Mouse (Mus musculus) hindbrain, embryonic 15.5 days (tissue): ENCODE data around the gene Srgap1. TPM values are rescaled to one million over a fixed set of nuclear protein-coding genes. Genes with fewer than 3 reads are reported as not detected.

Experiments
- ATAC-seq: fragments of 200-750 bp; cut with Nextera tagmentation; 2 replicates; pipeline ENCODE4 v1.8.0; 2017; ENCODE audit warnings: low read depth, moderate number of reproducible peaks, moderate TSS enrichment; ENCODE audit not compliant: low FRiP score
- H3K27ac ChIP-seq: fragments of 300-500 bp; sonication (generic); replicated peaks from 2 replicates; pipeline ENCODE4 v1.5.1; 2015; ENCODE audit warnings: mild to moderate bottlenecking, inconsistent platforms
- H3K27me3 ChIP-seq: fragments of 300-500 bp; sonication (generic); 2 replicates; pipeline ENCODE4 v1.6.1; 2015; ENCODE audit warnings: control low read depth, inconsistent platforms
- H3K36me3 ChIP-seq: fragments of 300-500 bp; sonication (generic); 2 replicates; pipeline ENCODE4 v1.6.1; 2015; ENCODE audit warnings: control low read depth, inconsistent platforms
- H3K4me1 ChIP-seq: fragments of 300-500 bp; sonication (generic); replicated peaks from 2 replicates; pipeline ENCODE4 v1.6.1; 2015; ENCODE audit warnings: control low read depth, inconsistent platforms
- H3K4me2 ChIP-seq: fragments of 300-500 bp; sonication (generic); 2 replicates; pipeline ENCODE4 v1.6.1; 2015; ENCODE audit warnings: moderate library complexity, mild to moderate bottlenecking, inconsistent platforms
- H3K4me3 ChIP-seq: fragments of 300-500 bp; sonication (generic); 2 replicates; pipeline ENCODE4 v1.5.1; 2015; ENCODE audit warnings: mild to moderate bottlenecking, inconsistent platforms
- H3K9ac ChIP-seq: fragments of 300-500 bp; sonication (generic); 2 replicates; pipeline ENCODE4 v1.6.1; 2015; ENCODE audit warnings: inconsistent platforms
- H3K9me3 ChIP-seq: fragments of 300-500 bp; sonication (generic); 2 replicates; pipeline ENCODE4 v1.6.1; 2016; ENCODE audit warnings: control low read depth, inconsistent platforms
- WGBS: fragments of 180-500 bp; shearing (Covaris S2); methylation state at CpG from one replicate; pipeline ENCODE4 v1.1.7; 2015; 5-methylcytosine and 5-hydroxymethylcytosine counted together
- polyA plus RNA-seq: library from polyadenylated mRNA; unstranded; fragments of >200 nt; fragmentation: Nextera tagmentation; extraction: Ambion mirVana; gene quantifications from 2 replicates; pipeline ENCODE4 v1.2.1, GENCODE M21; 2015

The Srgap1 gene
- polyA plus RNA-seq, 1 experiment from 2014 or later, result 38.2 TPM

DNA sequence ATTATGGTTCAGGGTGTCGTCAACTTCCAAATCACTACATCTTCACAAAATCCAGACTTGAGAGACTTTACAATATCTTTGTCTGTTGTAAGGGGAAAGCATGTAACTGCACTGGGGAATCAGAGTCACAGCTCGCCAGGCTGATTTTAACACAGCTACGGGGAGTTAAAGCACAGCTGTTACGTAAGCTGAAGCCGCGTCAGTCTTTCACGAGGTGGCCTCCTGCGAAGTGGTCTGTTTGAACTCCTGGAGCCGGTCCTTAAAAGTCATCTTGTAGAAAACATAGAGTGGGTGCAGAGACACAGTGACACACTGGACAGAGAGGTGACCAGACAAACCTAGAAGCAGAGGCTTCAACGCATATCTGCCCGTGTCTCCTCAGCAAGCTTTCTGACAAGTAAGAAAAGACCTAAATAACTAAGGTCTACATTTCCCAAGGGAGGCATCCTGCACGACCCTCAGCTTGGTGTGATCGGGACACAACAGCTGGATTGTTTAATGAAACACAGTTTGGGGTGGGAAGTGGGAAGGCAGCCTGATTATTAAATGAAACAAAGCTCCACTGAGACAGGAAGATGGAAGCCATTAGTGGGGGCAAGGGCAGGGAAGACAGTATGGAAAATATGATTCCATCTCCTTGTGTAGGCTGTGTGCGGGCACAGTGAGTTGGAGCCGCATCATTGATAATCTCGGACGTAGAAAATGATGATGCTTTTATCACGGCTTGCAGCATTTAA, 181.4 kb downstream of the Srgap1 start:
- H3K36me3 ChIP-seq, result peaks cover 19% of the 10 kb centered on the region
- H3K4me2 ChIP-seq, result no peak overlapping the region
- no peak overlapping the region for H3K27ac ChIP-seq
- no peaks in the 10 kb centered on the region for H3K27me3 ChIP-seq
- WGBS, result 54% methylated on average over 18 of the region's 18 CpGs
- no peak for ATAC-seq
- H3K4me1 ChIP-seq, result peaks cover 14% of the 10 kb centered on the region; the same call in 1 of the 2 replicates
- H3K9me3 ChIP-seq, result no peaks in the 10 kb centered on the region
- H3K9ac ChIP-seq, result no peak overlapping the region
- H3K4me3 ChIP-seq, result no peak overlapping the region

DNA sequence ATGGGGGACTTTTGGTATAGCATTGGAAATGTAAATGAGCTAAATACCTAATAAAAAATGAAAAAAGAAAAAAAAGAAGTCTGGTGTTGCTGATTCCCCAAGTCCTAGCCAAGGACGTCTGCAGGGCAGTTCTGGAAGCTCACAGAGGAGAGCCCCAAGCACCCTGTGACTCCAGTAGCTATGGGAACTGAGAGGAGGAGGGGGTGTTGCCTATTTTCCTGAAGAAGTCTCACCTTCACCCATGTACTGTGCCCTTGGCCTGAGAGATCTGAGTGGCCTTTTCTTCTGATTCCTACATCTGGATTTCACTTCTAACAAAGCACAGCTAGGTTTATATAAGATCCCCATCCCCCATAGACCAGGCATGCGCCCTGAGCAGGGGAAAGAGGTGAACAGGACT, 186.2 kb downstream of the Srgap1 start:
- no peak for ATAC-seq

DNA sequence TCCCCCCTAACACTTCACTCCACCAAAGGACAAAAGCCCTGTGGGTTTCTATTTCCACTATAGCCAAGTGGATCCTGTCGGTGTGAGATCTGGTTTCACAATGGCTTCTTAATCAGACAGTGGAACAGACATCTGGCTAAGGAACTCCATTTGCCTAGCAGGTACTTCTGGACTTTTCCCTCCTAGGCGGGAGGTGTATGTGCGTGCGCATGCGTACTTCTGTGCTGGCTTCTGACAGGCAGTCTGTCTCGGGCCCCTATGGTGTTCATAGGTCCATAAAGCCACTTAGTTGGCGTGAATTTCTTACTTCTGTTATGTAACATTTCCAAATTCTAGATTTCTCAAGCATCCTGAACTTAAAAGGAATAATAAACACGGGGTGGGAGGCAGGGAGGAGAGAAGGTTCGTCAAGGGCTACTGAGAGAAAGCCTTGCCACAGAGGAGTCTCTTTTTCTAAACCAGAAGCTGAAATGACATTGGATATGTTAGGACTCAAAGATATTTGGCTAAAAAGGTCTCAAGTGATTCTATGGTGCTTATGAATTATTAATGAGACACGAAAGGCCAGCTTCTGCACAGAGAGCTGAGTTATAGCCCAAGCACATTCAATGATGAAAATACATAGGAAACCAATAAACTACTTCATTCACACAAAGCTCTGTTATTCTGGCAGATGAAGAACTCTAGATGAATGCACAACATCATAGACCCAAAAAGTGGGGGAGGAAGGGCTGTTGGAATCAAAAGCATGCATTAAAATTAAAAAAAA, 187.1 kb downstream of the Srgap1 start:
- ATAC-seq, result no peak
- H3K36me3 ChIP-seq, result no peaks in the 10 kb centered on the region
- no peak overlapping the region for H3K4me3 ChIP-seq
- WGBS, result 58% methylated on average over 10 of the region's 10 CpGs
- H3K27me3 ChIP-seq, result no peaks in the 10 kb centered on the region
- H3K4me2 ChIP-seq, result no peak overlapping the region
- H3K4me1 ChIP-seq, result peaks cover 25% of the 10 kb centered on the region
- H3K9me3 ChIP-seq, result no peaks in the 10 kb centered on the region
- H3K9ac ChIP-seq, result no peak overlapping the region
- H3K27ac ChIP-seq, result peak overlapping the region; percentile 62

More for the DNA sequence above, 186.2 kb downstream of the Srgap1 start:
- 54% methylated on average over 2 of the region's 2 CpGs for WGBS
- Histone ChIP-seq H3K27me3 (no peaks in the 10 kb centered on the region), H3K4me3 (no peak overlapping the region), H3K9me3 (no peaks in the 10 kb centered on the region), H3K4me2 (no peak overlapping the region), H3K4me1 (peaks cover 30% of the 10 kb centered on the region), H3K9ac (no peak overlapping the region), H3K36me3 (no peaks in the 10 kb centered on the region), H3K27ac (no peak overlapping the region)

- Histone ChIP-seq H3K9ac (no peak overlapping the region), H3K4me3 (no peak overlapping the region), H3K9me3 (no peaks in the 10 kb centered on the region), H3K27me3 (no peaks in the 10 kb centered on the region), H3K4me2 (no peak overlapping the region), H3K36me3 (no peaks in the 10 kb centered on the region), H3K27ac (no peak overlapping the region), H3K4me1 (peaks cover 25% of the 10 kb centered on the region)
- no peak for ATAC-seq
- WGBS, result 66% methylated on average over 2 of the region's 2 CpGs
These were observed 188.2 kb downstream of the Srgap1 start for GRCm38 (mm10) chr10:121858911-121859310.

- Histone ChIP-seq H3K36me3 (no peaks in the 10 kb centered on the region), H3K27me3 (no peaks in the 10 kb centered on the region), H3K9me3 (no peaks in the 10 kb centered on the region), H3K9ac (no peak overlapping the region), H3K4me2 (no peak overlapping the region), H3K4me1 (peaks cover 25% of the 10 kb centered on the region), H3K27ac (no peak overlapping the region; the same call in 1 of the 2 replicates), H3K4me3 (no peak overlapping the region)
- WGBS, result 81% methylated on average over 1 of the region's 1 CpGs
- no peak for ATAC-seq
These were observed 189.0 kb downstream of the Srgap1 start for GRCm38 (mm10) chr10:121858086-121858485.

GRCm38 (mm10) chr10:121855863-121856446, 191.2 kb downstream of the Srgap1 start:
- no peak overlapping the region for H3K4me2 ChIP-seq
- WGBS, result 88% methylated on average over 7 of the region's 7 CpGs
- H3K4me1 ChIP-seq, result peaks cover 20% of the 10 kb centered on the region
- no peak overlapping the region for H3K27ac ChIP-seq
- no peak overlapping the region for H3K9ac ChIP-seq
- no peaks in the 10 kb centered on the region for H3K9me3 ChIP-seq
- no peaks in the 10 kb centered on the region; the same call in 1 of the 2 replicates for H3K36me3 ChIP-seq
- no peak overlapping the region for H3K4me3 ChIP-seq
- H3K27me3 ChIP-seq, result no peaks in the 10 kb centered on the region
- no peak for ATAC-seq

DNA sequence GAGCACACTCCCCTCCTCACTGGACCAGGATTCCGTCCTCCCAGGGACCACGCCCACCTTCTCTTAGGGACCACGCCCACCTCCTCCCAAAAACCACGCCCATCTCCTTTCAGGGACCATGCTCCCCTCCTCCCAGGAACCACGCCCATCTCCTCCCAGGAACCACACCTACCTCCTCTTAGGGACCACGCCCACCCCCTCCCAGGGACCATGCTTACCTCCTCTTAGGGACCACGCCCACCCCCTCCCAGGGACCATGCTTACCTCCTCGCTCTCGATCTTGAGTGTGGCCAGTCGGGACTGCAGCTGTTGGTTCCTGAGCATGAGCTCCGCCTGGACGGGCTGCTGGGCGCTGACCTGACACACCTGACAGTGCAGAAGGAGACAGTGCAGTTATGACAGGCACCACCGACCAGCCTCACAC, 193.7 kb downstream of the Srgap1 start:
- Histone ChIP-seq H3K4me2 (no peak overlapping the region), H3K9me3 (no peaks in the 10 kb centered on the region), H3K27ac (no peak overlapping the region), H3K27me3 (no peaks in the 10 kb centered on the region), H3K9ac (no peak overlapping the region), H3K36me3 (peaks cover 6% of the 10 kb centered on the region; the same call in 1 of the 2 replicates), H3K4me1 (0 out of 2 replicates have a peak, but pooled peaks cover 3% of the 10 kb centered on the region), H3K4me3 (no peak overlapping the region)
- ATAC-seq, result no peak
- 38% methylated on average over 14 of the region's 14 CpGs for WGBS

DNA sequence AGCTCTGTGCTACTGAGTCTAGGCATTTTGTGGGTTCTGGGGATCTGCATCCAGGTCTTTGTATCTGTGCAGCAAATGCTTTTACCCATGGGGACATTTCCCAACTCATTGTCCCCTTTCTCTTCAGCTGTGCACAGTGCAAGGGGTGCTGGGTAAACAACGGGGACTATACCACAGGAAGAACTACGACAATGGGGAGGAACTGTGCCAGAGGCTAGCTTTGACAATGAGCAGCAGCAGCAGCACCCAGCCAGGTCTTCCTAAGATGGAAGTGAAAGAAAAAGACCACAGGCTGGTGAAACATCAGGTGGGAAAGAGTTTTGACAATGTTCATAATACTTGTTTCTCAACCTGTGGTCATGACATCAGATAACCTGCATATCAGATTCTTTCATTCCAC, 197.6 kb downstream of the Srgap1 start:
- Histone ChIP-seq H3K4me1 (no peaks in the 10 kb centered on the region), H3K27me3 (no peaks in the 10 kb centered on the region), H3K36me3 (peaks cover 12% of the 10 kb centered on the region; the same call in 1 of the 2 replicates), H3K27ac (no peak overlapping the region), H3K4me2 (no peak overlapping the region), H3K4me3 (no peak overlapping the region), H3K9me3 (no peaks in the 10 kb centered on the region), H3K9ac (no peak overlapping the region)
- 82% methylated on average over 2 of the region's 2 CpGs for WGBS
- ATAC-seq, result no peak

GRCm38 (mm10) chr10:121845677-121846076, 201.4 kb downstream of the Srgap1 start:
- Histone ChIP-seq H3K27ac (no peak overlapping the region), H3K4me2 (no peak overlapping the region), H3K4me1 (no peaks in the 10 kb centered on the region)

DNA sequence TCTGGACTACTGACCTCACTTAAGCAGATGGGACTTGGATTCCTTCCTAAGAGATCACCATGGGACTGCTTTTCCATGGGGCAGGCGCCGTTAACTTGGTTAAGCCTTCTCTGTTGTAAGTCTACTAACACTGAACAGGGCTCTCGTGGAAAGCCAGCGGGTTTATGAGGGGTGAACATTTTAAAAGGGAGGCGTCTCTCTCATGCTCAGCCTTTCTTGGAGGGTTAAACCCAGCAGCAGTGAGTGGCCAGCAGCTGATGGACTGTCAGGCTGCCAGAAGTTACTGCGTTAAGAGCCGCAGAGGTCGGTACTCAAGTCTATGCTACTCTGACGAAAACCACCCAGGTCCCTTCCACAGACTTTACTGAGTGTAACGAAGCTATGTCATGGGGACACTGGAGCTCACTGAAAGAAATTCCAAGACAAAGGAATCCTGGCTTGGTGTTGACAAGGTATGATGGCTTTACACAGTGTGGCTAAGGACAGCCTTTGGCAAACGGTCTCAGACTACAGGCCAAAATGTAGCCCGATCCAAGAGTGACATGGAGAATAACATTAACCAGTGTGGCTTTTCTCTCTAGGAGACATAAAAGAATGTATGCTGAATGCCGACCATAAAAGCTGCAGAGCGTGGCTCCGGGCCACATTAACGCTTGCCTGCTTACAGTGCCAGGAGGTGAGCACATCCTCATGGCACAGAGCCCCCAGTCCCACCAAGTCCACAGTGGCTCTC, 209.8 kb downstream of the Srgap1 start:
- H3K9me3 ChIP-seq, result no peaks in the 10 kb centered on the region
- peak overlapping the region; percentile 4 for H3K4me2 ChIP-seq
- H3K9ac ChIP-seq, result no peak overlapping the region
- peaks cover 11% of the 10 kb centered on the region for H3K4me1 ChIP-seq
- no peak overlapping the region for H3K4me3 ChIP-seq
- 60% methylated on average over 16 of the region's 16 CpGs for WGBS
- peak; percentile 89 for ATAC-seq
- H3K36me3 ChIP-seq, result peaks cover 19% of the 10 kb centered on the region
- H3K27me3 ChIP-seq, result no peaks in the 10 kb centered on the region
- peak overlapping the region; percentile 68 for H3K27ac ChIP-seq

More at GRCm38 (mm10) chr10:121845677-121846076, 201.4 kb downstream of the Srgap1 start:
- H3K4me3 ChIP-seq, result no peak overlapping the region
- no peaks in the 10 kb centered on the region for H3K27me3 ChIP-seq
- WGBS, result 80% methylated on average over 7 of the region's 7 CpGs
- ATAC-seq, result no peak
- H3K9me3 ChIP-seq, result no peaks in the 10 kb centered on the region
- no peak overlapping the region for H3K9ac ChIP-seq
- H3K36me3 ChIP-seq, result peaks cover 13% of the 10 kb centered on the region

DNA sequence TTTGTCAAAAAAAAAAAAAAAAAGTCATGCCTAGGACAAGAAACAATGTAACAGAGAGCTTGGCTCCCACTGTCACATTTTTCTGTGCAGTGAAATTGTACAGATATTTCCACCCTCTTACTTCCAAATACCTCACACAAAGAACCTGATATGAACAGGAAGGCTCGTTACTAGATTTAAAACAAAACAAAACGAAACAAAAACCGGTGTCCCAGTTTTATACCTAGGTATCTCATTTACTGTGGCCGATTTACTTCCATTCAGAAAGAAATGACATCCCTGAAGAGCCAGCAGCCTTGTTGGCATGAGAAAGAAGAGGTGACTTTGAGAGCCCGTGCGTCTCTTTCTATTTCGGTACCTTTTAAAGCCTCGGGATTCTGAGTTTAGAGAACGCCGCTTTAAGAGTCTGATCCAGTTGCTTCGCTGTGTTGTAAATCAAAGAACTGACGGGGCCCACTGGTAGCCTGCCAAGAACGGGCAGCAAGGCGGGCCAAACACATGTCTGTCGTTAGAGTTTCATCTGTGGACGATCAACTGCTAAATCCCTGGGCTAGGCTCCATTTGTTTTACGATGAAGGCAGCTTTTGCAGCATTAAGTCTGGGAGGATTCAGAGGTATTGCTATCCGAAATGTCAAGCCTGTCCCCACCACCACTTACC, 210.5 kb downstream of the Srgap1 start:
- Histone ChIP-seq H3K9ac (no peak overlapping the region), H3K36me3 (peaks cover 19% of the 10 kb centered on the region), H3K4me3 (no peak overlapping the region), H3K27me3 (no peaks in the 10 kb centered on the region), H3K4me1 (peaks cover 11% of the 10 kb centered on the region), H3K4me2 (peak overlapping the region; percentile 4), H3K9me3 (no peaks in the 10 kb centered on the region), H3K27ac (peak overlapping the region; percentile 68)
- ATAC-seq, result peak; percentile 32; the same call in 1 of the 2 replicates
- 50% methylated on average over 18 of the region's 18 CpGs for WGBS
